Mouse (Mus musculus) brain, embryonic 14.5 days (tissue): ENCODE results near the gene Atp6v0a1.

Experiments used
- CTCF ChIP-seq: fragments of 200-500 bp; IDR thresholded peaks from 2 replicates; pipeline ENCODE4 v1.5.1; 2012; ENCODE audit warnings: inconsistent platforms, mild to moderate bottlenecking, moderate library complexity, borderline replicate concordance; ENCODE audit not compliant: insufficient read depth, insufficient read length; ENCODE audit errors: extremely low read depth
- POLR2A ChIP-seq: fragments of 200-500 bp; IDR thresholded peaks from 2 replicates; pipeline ENCODE4 v1.6.1; 2012; ENCODE audit warnings: mild to moderate bottlenecking, inconsistent platforms, borderline replicate concordance; ENCODE audit not compliant: poor library complexity, insufficient read depth, insufficient read length, severe bottlenecking; ENCODE audit errors: extremely low read depth

- TF ChIP-seq CTCF (no peak), POLR2A (no peak)
Observed at GRCm38 (mm10) chr11:101031470-101031869, 22.2 kb downstream of the Atp6v0a1 start.
